Mouse (Mus musculus) CH12.LX (cell line): ENCODE results near the gene Zfp579. TPM values are rescaled to one million over a fixed set of nuclear protein-coding genes. Genes with fewer than 3 reads are reported as not detected.

Source experiments
- DNase-seq: peaks from one replicate; pipeline ENCODE4 v3.0.0-alpha.2; 2013; ENCODE audit errors: extremely low read depth
- H3K27ac ChIP-seq: 2 replicates; pipeline ENCODE4 v1.5.1; 2012; ENCODE audit warnings: low read depth, mild to moderate bottlenecking, control low read depth, moderate library complexity; ENCODE audit not compliant: insufficient read depth
- H3K27me3 ChIP-seq: replicated peaks from 2 replicates; pipeline ENCODE3; 2012; ENCODE audit warnings: inconsistent platforms
- H3K36me3 ChIP-seq, 2 experiments: replicated peaks in 1 of 2; 2 replicates each; pipeline versions ENCODE3 to v1.6.1; 2012; ENCODE audit warnings: inconsistent platforms in 1 of 2, low read length in 1 of 2, mild to moderate bottlenecking in 1 of 2, mixed read lengths in 1 of 2, moderate library complexity in 1 of 2; ENCODE audit not compliant: control insufficient read depth in 1 of 2, insufficient read depth in 1 of 2
- H3K4me1 ChIP-seq, 2 experiments: 2 replicates each; pipeline ENCODE4 v1.6.1; 2012; ENCODE audit warnings: inconsistent platforms in 1 of 2, moderate library complexity in 1 of 2; ENCODE audit not compliant: insufficient read depth in 2 of 2, control insufficient read depth in 1 of 2
- H3K4me2 ChIP-seq: 2 replicates; pipeline ENCODE4 v1.6.1; 2012; ENCODE audit warnings: low read depth, mild to moderate bottlenecking, control low read depth; ENCODE audit not compliant: poor library complexity, insufficient read depth, severe bottlenecking
- H3K4me3 ChIP-seq, 3 experiments: fragments of 150-350 bp in 1 of 3; sonication (generic) in 1 of 3; replicated peaks in 1 of 3; 2 replicates each; pipeline versions ENCODE3 to v1.5.1; 2011 to 2012; ENCODE audit warnings: low read depth in 2 of 3, low read length in 2 of 3, mild to moderate bottlenecking in 2 of 3, moderate library complexity in 2 of 3, control low read depth in 1 of 3, improper control_type of control experiment in 1 of 3, inconsistent platforms in 1 of 3, mixed read lengths in 1 of 3; ENCODE audit not compliant: poor library complexity in 1 of 3
- H3K79me2 ChIP-seq: replicated peaks from 2 replicates; pipeline ENCODE4 v1.6.1; 2012; ENCODE audit warnings: mild to moderate bottlenecking, moderate library complexity; ENCODE audit not compliant: control insufficient read depth, poor library complexity, insufficient read depth, severe bottlenecking; ENCODE audit errors: extremely low read depth
- H3K9ac ChIP-seq: 2 replicates; pipeline ENCODE4 v1.6.1; 2012; ENCODE audit warnings: low read depth, mild to moderate bottlenecking, control low read depth, moderate library complexity; ENCODE audit not compliant: insufficient read depth
- H3K9me3 ChIP-seq: replicated peaks from 2 replicates; pipeline ENCODE3; 2012; ENCODE audit warnings: low read length, inconsistent platforms, mixed read lengths
- CHD1 ChIP-seq: IDR thresholded peaks from 2 replicates; pipeline ENCODE4 v1.6.1; 2012; ENCODE audit warnings: low read depth, low read length, improper control_type of control experiment, inconsistent platforms
- CHD2 ChIP-seq: IDR thresholded peaks from 2 replicates; pipeline ENCODE4 v1.6.1; 2011; ENCODE audit warnings: low read length, improper control_type of control experiment
- CTCF ChIP-seq, 2 experiments: IDR thresholded peaks in 1 of 2; conservative IDR thresholded peaks in 1 of 2; 2 replicates each; pipeline ENCODE4 v1.5.1; 2011 to 2012; ENCODE audit warnings: low read depth in 2 of 2, low read length in 2 of 2, improper control_type of control experiment in 1 of 2, inconsistent platforms in 1 of 2, mild to moderate bottlenecking in 1 of 2, moderate library complexity in 1 of 2
- E2F4 ChIP-seq: IDR thresholded peaks from 2 replicates; pipeline ENCODE4 v1.6.1; 2011; ENCODE audit warnings: low read depth, low read length, improper control_type of control experiment; ENCODE audit not compliant: insufficient replicate concordance
- EP300 ChIP-seq: IDR thresholded peaks from 2 replicates; pipeline ENCODE4 v1.6.1; 2011; ENCODE audit warnings: low read length, improper control_type of control experiment
- JUN ChIP-seq: IDR thresholded peaks from 2 replicates; pipeline ENCODE4 v1.6.1; 2011; ENCODE audit warnings: low read depth, mild to moderate bottlenecking, low read length, improper control_type of control experiment, moderate library complexity; ENCODE audit not compliant: insufficient read depth
- JUND ChIP-seq: conservative IDR thresholded peaks from 2 replicates; pipeline ENCODE4 v1.6.1; 2011; ENCODE audit warnings: low read depth, low read length, improper control_type of control experiment
- KAT2A ChIP-seq: IDR thresholded peaks from 2 replicates; pipeline ENCODE4 v1.6.1; 2012; ENCODE audit warnings: low read length, improper control_type of control experiment, inconsistent platforms; ENCODE audit not compliant: insufficient replicate concordance
- MAFK ChIP-seq: IDR thresholded peaks from 2 replicates; pipeline ENCODE4 v1.6.1; 2011; ENCODE audit warnings: low read length, improper control_type of control experiment; ENCODE audit not compliant: insufficient replicate concordance
- MAZ ChIP-seq: IDR thresholded peaks from 2 replicates; pipeline ENCODE4 v1.6.1; 2012; ENCODE audit warnings: low read depth, mild to moderate bottlenecking, inconsistent platforms, low read length, improper control_type of control experiment, moderate library complexity
- PAX5 ChIP-seq: IDR thresholded peaks from 2 replicates; pipeline ENCODE4 v1.6.1; 2012; ENCODE audit warnings: low read length, inconsistent platforms, mixed read lengths
- POLR2A ChIP-seq: IDR thresholded peaks from 2 replicates; pipeline ENCODE4 v1.6.1; 2011; ENCODE audit warnings: low read depth, mild to moderate bottlenecking, improper control_type of control experiment, low read length
- POLR2AphosphoS2 ChIP-seq: IDR thresholded peaks from 2 replicates; pipeline ENCODE4 v1.6.1; 2011; ENCODE audit warnings: low read depth, low read length, improper control_type of control experiment
- RCOR1 ChIP-seq: conservative IDR thresholded peaks from 2 replicates; pipeline ENCODE4 v1.6.1; 2012; ENCODE audit warnings: low read depth, mild to moderate bottlenecking, inconsistent platforms, low read length, improper control_type of control experiment
- SMC3 ChIP-seq: IDR thresholded peaks from 2 replicates; pipeline ENCODE4 v1.6.1; 2011; ENCODE audit warnings: low read depth, low read length, improper control_type of control experiment
- TBP ChIP-seq: conservative IDR thresholded peaks from 2 replicates; pipeline ENCODE4 v1.6.1; 2011; ENCODE audit warnings: low read depth, low read length, improper control_type of control experiment
- TCF12 ChIP-seq: IDR thresholded peaks from 2 replicates; pipeline ENCODE4 v1.6.1; 2014; ENCODE audit warnings: low read depth, mild to moderate bottlenecking, inconsistent platforms, low read length, improper control_type of control experiment
- ZKSCAN1 ChIP-seq: IDR thresholded peaks from 2 replicates; pipeline ENCODE4 v1.6.1; 2012; ENCODE audit warnings: low read depth, inconsistent platforms, low read length, improper control_type of control experiment, borderline replicate concordance
- ZMIZ1 ChIP-seq: IDR thresholded peaks from 2 replicates; pipeline ENCODE4 v1.6.1; 2012; ENCODE audit warnings: low read depth, mild to moderate bottlenecking, inconsistent platforms, low read length, improper control_type of control experiment
- dilution Hi-C: fragments of 300-500 bp; cut with MboI; formaldehyde crosslinking; loops from 2 replicates; pipeline ENCODE4 v1.14.3; 2020; ENCODE audit warnings: low sequenced_read_pairs; ENCODE audit not compliant: extremely low pct_unique_long_range_greater_than_20kb, extremely low pct_ligation_motif_present
- in situ Hi-C: fragments of 300-500 bp; cut with MboI; formaldehyde crosslinking; loops from 3 replicates; pipeline ENCODE4 v1.14.3; 2019; ENCODE audit warnings: low sequenced_read_pairs, low pct_ligation_motif_present, low pct_unique_long_range_greater_than_20kb, mixed read lengths
- polyA plus RNA-seq: library from polyadenylated mRNA; unstranded; fragments of >175 nt; gene quantifications from 2 replicates; pipeline ENCODE4 v1.2.1, GENCODE M21; 2012; ENCODE audit warnings: low read depth; ENCODE audit not compliant: insufficient read length
- total RNA-seq, 2 experiments: library from RNA; depleted of rRNA; stranded (reverse); fragments of 300-350 nt in 1 of 2; fragments of >200 nt in 1 of 2; gene quantifications; 2 replicates each; pipeline ENCODE4 v1.2.3; 2012 to 2014

Zfp579 gene
- total and polyA plus RNA-seq, 3 experiments: 1.0 to 11.3 (median 2.8) TPM

- no peak overlapping the region for H3K27ac ChIP-seq
- peaks cover 6% of the 10 kb centered on the region for H3K9me3 ChIP-seq
- peaks cover 19 to 30% of the 10 kb centered on the region in 2 experiments for H3K36me3 ChIP-seq
- H3K27me3 ChIP-seq: no peaks in the 10 kb centered on the region
- DNase-seq: no peak
- H3K4me1 ChIP-seq: peaks cover 0 to 38% of the 10 kb centered on the region in 2 experiments; a peak in 2 of 4 replicates
- dilution Hi-C loops: no loop called here
- no peak overlapping the region for H3K4me2 ChIP-seq
- TF ChIP-seq JUND: no peak
- no peak for TF ChIP-seq CTCF (conservative IDR thresholded peaks at IDR 0.05 in 1 of 2, IDR thresholded peaks at IDR 0.05 in 1 of 2; ENCODE audit: low read depth in 2 of 2, low read length in 2 of 2)
- no peak for TF ChIP-seq E2F4
- TF ChIP-seq CHD2: no peak
- TF ChIP-seq ZKSCAN1: no peak
- TF ChIP-seq RCOR1: no peak
- no peak for TF ChIP-seq POLR2AphosphoS2
- no peak for TF ChIP-seq MAFK
- no peak for TF ChIP-seq TBP
- TF ChIP-seq, all 38 proteins: peak for 0
- H3K79me2 ChIP-seq: peaks cover 24% of the 10 kb centered on the region
- H3K9ac ChIP-seq: no peak overlapping the region
- in situ Hi-C loops: no loop called here
- no peak overlapping the region for H3K4me3 ChIP-seq
Measured at GRCm38 (mm10) chr7:5017931-5018330, 22.0 kb upstream of the Zfp579 start.

- Histone ChIP-seq H3K9me3 (peaks cover 6% of the 10 kb centered on the region), H3K36me3 (peaks cover 18 to 30% of the 10 kb centered on the region in 2 experiments), H3K4me2 (no peak overlapping the region), H3K4me3 (no peak overlapping the region), H3K4me1 (peaks cover 4 to 38% of the 10 kb centered on the region in 2 experiments), H3K9ac (no peak overlapping the region), H3K27me3 (no peaks in the 10 kb centered on the region), H3K27ac (no peak overlapping the region), H3K79me2 (peaks cover 22% of the 10 kb centered on the region)
- dilution Hi-C loops (no loop called here), in situ Hi-C loops (no loop called here)
- DNase-seq: no peak
- TF ChIP-seq CTCF (conservative IDR thresholded peaks at IDR 0.05 in 1 of 2, IDR thresholded peaks at IDR 0.05 in 1 of 2; ENCODE audit: low read depth in 2 of 2, low read length in 2 of 2): peak in 1 of 2 experiments; percentile 13; a peak in 1 of 4 replicates
- no peak for TF ChIP-seq SMC3
Measured at GRCm38 (mm10) chr7:5017352-5017751, 21.4 kb upstream of the Zfp579 start.

- H3K27ac ChIP-seq: no peak overlapping the region
- TF ChIP-seq TBP: no peak
- TF ChIP-seq MAZ: no peak
- no peak for TF ChIP-seq POLR2A
- no peak for TF ChIP-seq EP300
- TF ChIP-seq SMC3: no peak
- no peak for TF ChIP-seq CHD1
- TF ChIP-seq PAX5: no peak
- no peak for TF ChIP-seq RCOR1
- no peak for TF ChIP-seq JUN
- no peak for TF ChIP-seq KAT2A
- no peak for TF ChIP-seq TCF12
- no peak for TF ChIP-seq ZMIZ1
- TF ChIP-seq, all 38 proteins: peak for 0
- DNase-seq: no peak
- Histone ChIP-seq H3K79me2 (peaks cover 17% of the 10 kb centered on the region), H3K4me3 (no peak overlapping the region), H3K9me3 (peaks cover 6% of the 10 kb centered on the region), H3K4me2 (no peak overlapping the region), H3K4me1 (peaks cover 4 to 37% of the 10 kb centered on the region in 2 experiments), H3K36me3 (peaks cover 16 to 28% of the 10 kb centered on the region in 2 experiments), H3K27me3 (no peaks in the 10 kb centered on the region), H3K9ac (no peak overlapping the region)
- in situ Hi-C loops (no loop called here), dilution Hi-C loops (no loop called here)
Measured at GRCm38 (mm10) chr7:5016920-5017319, 21.0 kb upstream of the Zfp579 start.
